In the genomic region with DNA sequence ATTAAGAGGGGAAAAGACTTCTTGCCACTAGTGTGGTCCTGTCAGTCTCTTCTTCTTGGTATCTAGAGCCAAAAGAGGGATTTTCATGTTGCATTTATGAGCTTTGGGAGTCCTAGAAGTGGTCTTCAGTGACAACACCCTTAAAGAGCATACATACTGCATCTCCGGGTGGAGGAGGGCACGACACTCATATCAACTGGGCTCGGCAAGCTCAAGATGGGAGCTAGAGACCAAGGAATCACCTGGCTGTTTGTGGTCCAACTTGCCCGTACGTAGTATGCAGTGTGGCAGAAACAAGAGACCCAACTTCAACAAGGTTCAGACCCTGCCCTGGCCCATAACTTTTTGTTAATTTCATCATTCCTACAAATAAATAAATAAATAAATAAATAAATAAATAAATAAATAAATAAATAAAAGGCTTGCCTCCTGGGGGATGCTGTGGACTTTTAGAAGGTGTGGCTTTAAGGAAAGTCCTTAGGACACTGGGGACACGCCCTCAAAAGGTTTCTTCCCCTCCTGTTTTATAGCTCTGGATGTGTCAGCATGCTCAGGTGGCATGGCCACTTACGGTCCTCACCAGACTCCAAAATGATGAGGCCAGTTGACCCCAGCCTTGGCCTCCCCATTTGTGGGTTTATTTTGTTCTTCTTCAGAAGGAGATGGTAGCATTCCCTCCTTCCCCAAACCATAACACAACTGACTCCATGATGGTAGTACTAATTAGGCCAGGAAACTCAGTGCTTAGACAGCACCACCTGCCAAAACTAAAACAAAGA, we compare ENCODE assay signal across 15 mouse cellular contexts. TPM values are rescaled to one million over a fixed set of nuclear protein-coding genes. Genes with fewer than 3 reads are reported as not detected.
DNase-seq lines count a peak whose midpoint lies in the region; ATAC-seq and TF ChIP-seq lines count a peak whose summit lies in the region.
"Had no signal": no experiment of that assay in that cellular context is flagged by ENCODE, and none has a peak within 500 bp of the region (broad histone marks: within the 10 kb centered on the region; RNA-seq: fewer than 3 reads in every experiment).

No protein-coding gene starts in this region.

- no peaks in the 10 kb centered on the region for H3K79me2 ChIP-seq in liver, adult 2 months (ENCODE audit: control insufficient read depth, insufficient read depth, low read length)
- no peaks in the 10 kb centered on the region for H3K79me2 ChIP-seq in MEL (ENCODE audit: control insufficient read depth, insufficient read depth, low read length, poor library complexity)

- TF ChIP-seq POLR2A in liver, adult 2 months (IDR thresholded peaks at IDR 0.05; ENCODE audit: extremely low read depth, insufficient read depth, low read length): no peak
- no peak for TF ChIP-seq POLR2A in MEL (IDR thresholded peaks at IDR 0.05; ENCODE audit: control insufficient read depth in 1 of 2, insufficient read depth in 1 of 2, low read depth in 1 of 2, low read length in 2 of 2, poor library complexity in 1 of 2)

- DNase-seq in forebrain, embryonic 10.5 days (ENCODE audit: extremely low spot score, low spot score): peak; percentile 17
- DNase-seq in forebrain, postnatal 0 days: no peak
- peak; percentile 8 for DNase-seq in liver, adult 2 months (ENCODE audit: extremely low read depth, low read depth, low spot score)
- peak; percentile 6 for DNase-seq in MEL (ENCODE audit: low read depth, low spot score)
- peak; percentile 33 for DNase-seq in limb, embryonic 10.5 days (ENCODE audit: low spot score)
- DNase-seq in gastrocnemius, adult 8-10 months (ENCODE audit: low spot score in 2 of 2): no peak
- no peak for DNase-seq in right cerebral cortex, adult 2 months (ENCODE audit: low spot score in 2 of 2)
- DNase-seq: cerebellum, postnatal 14 days; gastrocnemius, postnatal 36 days; kidney, adult 8-10 months; lung, adult 2 months had no signal

- H3K27me3 ChIP-seq in forebrain, embryonic 10.5 days (ENCODE audit: poor library complexity, severe bottlenecking): no peaks in the 10 kb centered on the region
- no peaks in the 10 kb centered on the region for H3K27me3 ChIP-seq in forebrain, postnatal 0 days (ENCODE audit: insufficient read depth, low read length)
- H3K27me3 ChIP-seq in liver, adult 2 months (ENCODE audit: control insufficient read depth, insufficient read depth, low read length): no peaks in the 10 kb centered on the region
- H3K27me3 ChIP-seq in liver, embryonic 12.5 days (replicated peaks): no peaks in the 10 kb centered on the region
- peaks cover 0 to 2% of the 10 kb centered on the region in 2 experiments; a peak in 1 of 4 replicates for H3K27me3 ChIP-seq in MEL (ENCODE audit: control insufficient read depth in 1 of 2, insufficient read depth in 2 of 2, low read length in 2 of 2)
- H3K27me3 ChIP-seq in limb, embryonic 10.5 days (ENCODE audit: low read depth, poor library complexity, severe bottlenecking): no peaks in the 10 kb centered on the region
- H3K27me3 ChIP-seq: forebrain, embryonic 15.5 days had no signal

- no peak overlapping the region for H3K4me3 ChIP-seq in forebrain, embryonic 10.5 days
- H3K4me3 ChIP-seq in forebrain, postnatal 0 days (ENCODE audit: low read depth, low read length): no peak overlapping the region
- H3K4me3 ChIP-seq in liver, adult 2 months (ENCODE audit: insufficient read depth, low read depth, low read length): no peak overlapping the region
- H3K4me3 ChIP-seq in liver, embryonic 12.5 days: no peak overlapping the region
- no peak overlapping the region for H3K4me3 ChIP-seq in MEL (ENCODE audit: control insufficient read depth in 1 of 2, insufficient read depth in 1 of 2, low read depth in 2 of 2, low read length in 2 of 2)
- no peak overlapping the region for H3K4me3 ChIP-seq in limb, embryonic 10.5 days
- H3K4me3 ChIP-seq: forebrain, embryonic 15.5 days; midbrain, embryonic 10.5 days had no signal

- no peak for TF ChIP-seq RAD21 in MEL (IDR thresholded peaks at IDR 0.05; ENCODE audit: low read depth, low read length)

- peaks cover 81% of the 10 kb centered on the region for H3K9me3 ChIP-seq in forebrain, embryonic 10.5 days
- peaks cover 67% of the 10 kb centered on the region for H3K9me3 ChIP-seq in forebrain, postnatal 0 days (ENCODE audit: low read length)
- H3K9me3 ChIP-seq in liver, embryonic 12.5 days (replicated peaks): peaks cover 41% of the 10 kb centered on the region
- H3K9me3 ChIP-seq in MEL (replicated peaks; ENCODE audit: insufficient read depth, low read length): no peaks in the 10 kb centered on the region
- H3K9me3 ChIP-seq in limb, embryonic 10.5 days (replicated peaks): peaks cover 62% of the 10 kb centered on the region

- H3K4me2 ChIP-seq in forebrain, postnatal 0 days (ENCODE audit: low read depth): no peak overlapping the region
- no peak overlapping the region for H3K4me2 ChIP-seq in liver, embryonic 12.5 days
- H3K4me2 ChIP-seq: forebrain, embryonic 15.5 days had no signal

- H3K27ac ChIP-seq in forebrain, embryonic 10.5 days: no peak overlapping the region
- no peak overlapping the region for H3K27ac ChIP-seq in forebrain, postnatal 0 days (ENCODE audit: low read depth, low read length)
- H3K27ac ChIP-seq in liver, adult 2 months (replicated peaks; ENCODE audit: insufficient read depth, low read depth, low read length): no peak overlapping the region
- no peak overlapping the region for H3K27ac ChIP-seq in liver, embryonic 12.5 days
- H3K27ac ChIP-seq in MEL (ENCODE audit: control insufficient read depth, low read depth, low read length): no peak overlapping the region
- H3K27ac ChIP-seq in limb, embryonic 10.5 days: no peak overlapping the region
- H3K27ac ChIP-seq: forebrain, embryonic 15.5 days; midbrain, embryonic 10.5 days had no signal

- no peak for TF ChIP-seq CTCF in forebrain, postnatal 0 days (IDR thresholded peaks at IDR 0.05; ENCODE audit: low read depth)
- no peak for TF ChIP-seq CTCF in liver, adult 2 months (IDR thresholded peaks at IDR 0.05; ENCODE audit: low read depth, low read length)
- no peak for TF ChIP-seq CTCF in MEL (IDR thresholded peaks at IDR 0.05 in 2 of 3, conservative IDR thresholded peaks at IDR 0.05 in 1 of 3; ENCODE audit: control insufficient read depth in 1 of 3, insufficient read depth in 1 of 3, low read depth in 2 of 3, low read length in 3 of 3, poor library complexity in 1 of 3, severe bottlenecking in 1 of 3)

- WGBS in forebrain, embryonic 10.5 days: 71% methylated on average over 7 of the region's 7 CpGs
- WGBS in forebrain, postnatal 0 days: 73% methylated on average over 7 of the region's 7 CpGs
- WGBS in liver, adult 2 months: 65% methylated on average over 7 of the region's 7 CpGs
- WGBS in liver, embryonic 12.5 days (ENCODE audit: insufficient replicate concordance): 51% methylated on average over 7 of the region's 7 CpGs
- WGBS in limb, embryonic 10.5 days: 68% methylated on average over 7 of the region's 7 CpGs

- no peaks in the 10 kb centered on the region for H3K36me3 ChIP-seq in forebrain, embryonic 10.5 days (replicated peaks)
- no peaks in the 10 kb centered on the region for H3K36me3 ChIP-seq in forebrain, postnatal 0 days (ENCODE audit: insufficient read depth)
- no peaks in the 10 kb centered on the region for H3K36me3 ChIP-seq in liver, adult 2 months (ENCODE audit: control insufficient read depth, insufficient read depth, low read length)
- H3K36me3 ChIP-seq in liver, embryonic 12.5 days: no peaks in the 10 kb centered on the region
- H3K36me3 ChIP-seq in MEL (ENCODE audit: control insufficient read depth in 1 of 2, insufficient read depth in 2 of 2, low read length in 2 of 2): no peaks in the 10 kb centered on the region
- H3K36me3 ChIP-seq in limb, embryonic 10.5 days: no peaks in the 10 kb centered on the region
- H3K36me3 ChIP-seq: forebrain, embryonic 15.5 days; midbrain, embryonic 10.5 days had no signal

- H3K9ac ChIP-seq in forebrain, postnatal 0 days: no peak overlapping the region
- H3K9ac ChIP-seq in liver, adult 2 months (ENCODE audit: low read depth, low read length): no peak overlapping the region
- no peak overlapping the region for H3K9ac ChIP-seq in liver, embryonic 12.5 days
- H3K9ac ChIP-seq in MEL (ENCODE audit: control insufficient read depth, low read depth, low read length, poor library complexity, severe bottlenecking): no peak overlapping the region
- H3K9ac ChIP-seq: forebrain, embryonic 15.5 days had no signal

- no peak for TF ChIP-seq EP300 in MEL (IDR thresholded peaks at IDR 0.05; ENCODE audit: low read depth in 1 of 2, low read length in 2 of 2)

- no peak for ATAC-seq in forebrain, postnatal 0 days
- no peak for ATAC-seq in liver, embryonic 12.5 days
- ATAC-seq: forebrain, embryonic 15.5 days had no signal

- H3K4me1 ChIP-seq in forebrain, embryonic 10.5 days: no peaks in the 10 kb centered on the region
- H3K4me1 ChIP-seq in forebrain, postnatal 0 days (ENCODE audit: insufficient read depth): no peaks in the 10 kb centered on the region
- H3K4me1 ChIP-seq in liver, adult 2 months (ENCODE audit: control insufficient read depth, insufficient read depth, low read length): no peaks in the 10 kb centered on the region
- no peaks in the 10 kb centered on the region for H3K4me1 ChIP-seq in liver, embryonic 12.5 days
- H3K4me1 ChIP-seq in MEL (ENCODE audit: control insufficient read depth in 1 of 2, insufficient read depth in 2 of 2, low read length in 2 of 2): no peaks in the 10 kb centered on the region
- H3K4me1 ChIP-seq in limb, embryonic 10.5 days: no peaks in the 10 kb centered on the region
- H3K4me1 ChIP-seq: forebrain, embryonic 15.5 days; midbrain, embryonic 10.5 days had no signal

RNA-seq across cellular contexts. Expression of a gene that starts 20.2 kb away (rescaled TPM):
- polyA plus RNA-seq in forebrain, embryonic 10.5 days (2016; fragmentation: Nextera tagmentation; extraction: Ambion mirVana): not detected in 2 replicates
- 0.38 TPM in 2 replicates for total RNA-seq in forebrain, postnatal 0 days (2014; rRNA removed)
- 0.19 and 0.36 TPM in 2 replicates for polyA plus RNA-seq in forebrain, postnatal 0 days (2015; fragmentation: Nextera tagmentation; extraction: Ambion mirVana)
- total RNA-seq in liver, adult 2 months (2014; rRNA removed): under 0.01 TPM in 2 replicates
- 0.01 and 0.02 TPM in 2 replicates for polyA plus RNA-seq in liver, adult 2 months (2012; rRNA removed)
- not detected in 2 replicates for polyA plus RNA-seq in liver, embryonic 12.5 days (2016; fragmentation: Nextera tagmentation; extraction: Ambion mirVana)
- total RNA-seq in MEL (2012; rRNA removed): not detected in 2 replicates
- not detected for polyA plus RNA-seq in MEL (2012; ENCODE audit: insufficient read depth in 1 of 2, insufficient read length in 2 of 2, low read depth in 1 of 2, low replicate concordance in 2 of 2, missing spikeins in 1 of 2)
- polyA plus RNA-seq in limb, embryonic 10.5 days (2016; fragmentation: Nextera tagmentation; extraction: Ambion mirVana): not detected in 2 replicates
- total RNA-seq in gastrocnemius, adult 8-10 months (2022): not detected
- total RNA-seq: gastrocnemius, postnatal 36 days had no signal
- polyA plus RNA-seq: heart, embryonic 16.5 days; lung, adult 2 months; midbrain, embryonic 10.5 days had no signal

RNA-seq across cellular contexts. Expression of a gene that starts 20.2 kb away (rescaled TPM):
- 223 and 224 TPM in 2 replicates for polyA plus RNA-seq in forebrain, embryonic 10.5 days (2016; fragmentation: Nextera tagmentation; extraction: Ambion mirVana)
- 77.6 and 88.0 TPM in 2 replicates for total RNA-seq in forebrain, postnatal 0 days (2014; rRNA removed)
- 24.5 and 40.0 TPM in 2 replicates for polyA plus RNA-seq in forebrain, postnatal 0 days (2015; fragmentation: Nextera tagmentation; extraction: Ambion mirVana)
- total RNA-seq in liver, adult 2 months (2014; rRNA removed): 78.7 and 90.1 TPM in 2 replicates
- 31.4 and 32.8 TPM in 2 replicates for polyA plus RNA-seq in liver, adult 2 months (2012; rRNA removed)
- polyA plus RNA-seq in liver, embryonic 12.5 days (2016; fragmentation: Nextera tagmentation; extraction: Ambion mirVana): 104 and 106 TPM in 2 replicates
- 58.6 and 59.4 TPM in 2 replicates for total RNA-seq in MEL (2012; rRNA removed)
- polyA plus RNA-seq in MEL (2012; ENCODE audit: insufficient read depth in 1 of 2, insufficient read length in 2 of 2, low read depth in 1 of 2, low replicate concordance in 2 of 2, missing spikeins in 1 of 2): 100 to 1,000 TPM in 1 of 2 experiments, 10 to 100 TPM in 1; 76.3 to 103 TPM
- 206 and 245 TPM in 2 replicates for polyA plus RNA-seq in limb, embryonic 10.5 days (2016; fragmentation: Nextera tagmentation; extraction: Ambion mirVana)
- total RNA-seq in gastrocnemius, adult 8-10 months (2022): 1 to 10 TPM; 4.4 to 6.3 (median 4.7) TPM

Comparison
In these comparisons a context has a peak if more than half of its experiments do, and no peak if none do; other contexts are left out.
1. DNase-seq: peak in forebrain, embryonic 10.5 days (single experiment), liver, adult 2 months (single experiment), MEL (single experiment) and limb, embryonic 10.5 days (single experiment); none in forebrain, postnatal 0 days (single experiment), gastrocnemius, adult 8-10 months (0 of 2) and right cerebral cortex, adult 2 months (0 of 2).